In the genomic region with DNA sequence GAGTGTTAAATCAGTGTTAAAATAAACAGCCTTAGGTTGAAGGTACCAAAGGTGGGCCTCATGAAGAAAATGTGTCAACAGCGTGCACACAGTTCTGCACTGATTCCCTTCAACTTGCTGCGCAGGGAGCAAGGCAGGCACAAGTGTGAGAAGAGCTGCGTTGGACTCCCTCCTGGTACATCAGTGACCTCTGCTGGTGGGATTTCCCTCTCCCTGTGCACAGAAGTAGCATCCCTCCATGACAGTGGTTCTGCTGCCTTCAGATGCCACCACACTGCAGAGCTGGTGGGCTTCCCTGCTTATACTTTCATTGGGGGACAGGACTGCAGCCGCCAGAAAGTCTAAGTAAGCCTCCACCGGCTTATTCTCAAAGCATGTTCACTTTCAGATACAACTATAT, we compare ENCODE assay signal across 8 mouse cellular contexts. TPM values are rescaled to one million over a fixed set of nuclear protein-coding genes. Genes with fewer than 3 reads are reported as not detected.
DNase-seq lines count a peak whose midpoint lies in the region; ATAC-seq and TF ChIP-seq lines count a peak whose summit lies in the region.

No protein-coding gene starts in this region.

- peak; percentile 23; the same call in 1 of the 2 replicates for ATAC-seq in lung, embryonic 14.5 days (ENCODE audit: insufficient read depth)

- H3K4me3 ChIP-seq in lung, embryonic 14.5 days (ENCODE audit: low read depth, low read length): no peak overlapping the region

- 43% methylated on average over 5 of the region's 5 CpGs for WGBS in lung, embryonic 14.5 days

- no peak overlapping the region for H3K9ac ChIP-seq in lung, embryonic 14.5 days

- no peaks in the 10 kb centered on the region for H3K4me1 ChIP-seq in lung, embryonic 14.5 days (ENCODE audit: insufficient read depth)

- no peak overlapping the region for H3K27ac ChIP-seq in lung, embryonic 14.5 days (ENCODE audit: low read depth)

- DNase-seq in 3T3-L1 (ENCODE audit: low read depth, low spot score) (peak; percentile 76), MN1 (ENCODE audit: low spot score) (peak; percentile 77)
- peak; percentile 71 for DNase-seq in cerebellum, adult 9-11 months
- DNase-seq in gastrocnemius, postnatal 14 days: peak; percentile 64
- DNase-seq in kidney, postnatal 14 days: peak; percentile 66
- DNase-seq in lung, embryonic 14.5 days: peak; percentile 76
- DNase-seq in retina, embryonic 14.5 days (ENCODE audit: low spot score): peak; percentile 85
- peak; percentile 62 for DNase-seq in urinary bladder, postnatal 25 days (ENCODE audit: low spot score)

- peak; percentile 80 for TF ChIP-seq CTCF in lung, embryonic 14.5 days (IDR thresholded peaks at IDR 0.05; ENCODE audit: low read depth)

- no peaks in the 10 kb centered on the region for H3K27me3 ChIP-seq in lung, embryonic 14.5 days (ENCODE audit: insufficient read depth, low read length)

- H3K36me3 ChIP-seq in lung, embryonic 14.5 days (ENCODE audit: insufficient read depth): no peaks in the 10 kb centered on the region

- H3K4me2 ChIP-seq in lung, embryonic 14.5 days: no peak overlapping the region

- no peaks in the 10 kb centered on the region for H3K9me3 ChIP-seq in lung, embryonic 14.5 days (ENCODE audit: low read depth, low read length)

- intact Hi-C loops in gastrocnemius, postnatal 14 days (cut with DNase I; ENCODE audit: low total_unique reads): no loop called here

RNA-seq across cellular contexts. Expression of a gene that starts 37.2 kb away (rescaled TPM):
- total RNA-seq in gastrocnemius, postnatal 14 days (2021): 1 to 10 TPM; 3.0 to 4.1 TPM
- 18.7 and 21.4 TPM in 2 replicates for polyA plus RNA-seq in lung, embryonic 14.5 days (2014; fragmentation: Nextera tagmentation; extraction: Ambion mirVana)
